Mouse (Mus musculus) bone marrow, adult 2 months (tissue): ENCODE measurements at regions not wholly inside any gene's neighbourhood (a gene's known extent, or its start where the extent isn't known, plus 50 kb on each side); places are given as distances from the start of the nearest gene placed in this dataset.

Experiments used
- CTCF ChIP-seq: fragments of 200-500 bp; IDR thresholded peaks from 2 replicates; pipeline ENCODE4 v1.5.1; 2011; ENCODE audit warnings: low read length, control low read depth; ENCODE audit not compliant: control insufficient read depth, insufficient read depth
- POLR2A ChIP-seq: fragments of 200-500 bp; IDR thresholded peaks from 2 replicates; pipeline ENCODE4 v1.6.1; 2011; ENCODE audit warnings: low read depth, mild to moderate bottlenecking, control low read depth, low read length, borderline replicate concordance; ENCODE audit not compliant: control insufficient read depth

GRCm38 (mm10) chr2:179228096-179228495, 214.1 kb upstream of the Cdh4 start:
- no peak for TF ChIP-seq POLR2A
- TF ChIP-seq CTCF, result no peak
